Mouse (Mus musculus): ENCODE results near the gene Apol7e.
"Not testable (repeated sequence)": the region's sequence is repeated elsewhere in the genome, so short reads cannot be mapped to it uniquely, and the experiment has no call there.

DNA sequence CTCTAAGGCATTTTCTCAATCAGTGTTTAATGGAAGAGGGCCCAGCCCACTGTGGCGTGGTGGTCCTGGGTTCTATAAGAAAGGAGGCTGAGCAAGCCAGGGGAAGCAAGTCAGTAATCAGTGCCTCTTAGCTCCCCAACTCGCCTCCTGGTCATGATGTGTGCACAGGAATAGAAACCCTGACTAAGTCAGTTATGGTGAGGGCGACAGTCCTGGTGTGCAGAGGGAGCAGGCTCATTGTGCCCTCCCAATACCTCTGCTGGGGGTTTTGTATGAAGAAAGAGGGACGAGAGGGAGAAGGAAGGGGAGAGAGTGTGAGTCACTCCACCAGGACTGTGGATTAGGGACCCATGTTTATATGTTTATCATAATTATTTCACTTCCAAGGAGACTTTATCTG, 35.2 kb downstream of the Apol7e start:
- not testable (repeated sequence) for TF ChIP-seq POLR2A (IDR thresholded peaks at IDR 0.05; ENCODE audit: insufficient read depth, low read length); CTCF (IDR thresholded peaks at IDR 0.05; ENCODE audit: low read depth, low read length)

Measured in ES-Bruce4 (cell line).